Mouse (Mus musculus): ENCODE data around the gene Ankrd36. TPM values are rescaled to one million over a fixed set of nuclear protein-coding genes. Genes with fewer than 3 reads are reported as not detected.
A peak's percentile ranks its signal among the peaks of the same experiment; 100 is the strongest.
"Not testable (repeated sequence)": the region's sequence is repeated elsewhere in the genome, so short reads cannot be mapped to it uniquely, and the experiment has no call there.

The Ankrd36 gene
- total RNA-seq, 2 experiments from 2014 or later = not detected

GRCm38 (mm10) chr11:5543281-5543680 lies 26.2 kb upstream of the Ankrd36 start:
- intact Hi-C loops (cut with DNase I) = loop anchor here (5.0 kb wide), 1 partner anchor 84 kb away; no protein-coding TSS in a partner anchor
- DNase-seq (ENCODE audit: low spot score) = no peak

GRCm38 (mm10) chr11:5544709-5545108 lies 24.8 kb upstream of the Ankrd36 start:
- not testable (repeated sequence) for DNase-seq (ENCODE audit: low spot score)
- intact Hi-C loops (cut with DNase I) = loop anchor here (5.0 kb wide), 1 partner anchor 83 kb away; no protein-coding TSS in a partner anchor

GRCm38 (mm10) chr11:5545457-5545856 lies 24.0 kb upstream of the Ankrd36 start:
- intact Hi-C loops (cut with DNase I) = no loop called here
- no peak for DNase-seq (ENCODE audit: low spot score)

GRCm38 (mm10) chr11:5546693-5547092 lies 22.8 kb upstream of the Ankrd36 start:
- intact Hi-C loops (cut with DNase I) = no loop called here

GRCm38 (mm10) chr11:5551430-5551829 lies 18.1 kb upstream of the Ankrd36 start:
- no peak for DNase-seq (ENCODE audit: low spot score)
- intact Hi-C loops (cut with DNase I) = no loop called here

More at GRCm38 (mm10) chr11:5546693-5547092, 22.8 kb upstream of the Ankrd36 start:
- no peak for DNase-seq (ENCODE audit: low spot score)

- DNase-seq (ENCODE audit: low spot score) = no peak
- intact Hi-C loops (cut with DNase I) = no loop called here
These were observed 17.6 kb upstream of the Ankrd36 start for GRCm38 (mm10) chr11:5551931-5552330.

- intact Hi-C loops (cut with DNase I) = no loop called here
These were observed 9.2 kb upstream of the Ankrd36 start for GRCm38 (mm10) chr11:5560273-5560672.

GRCm38 (mm10) chr11:5562625-5563268 lies 6.7 kb upstream of the Ankrd36 start:
- intact Hi-C loops (cut with DNase I) = no loop called here
- DNase-seq (ENCODE audit: low spot score) = no peak

More at GRCm38 (mm10) chr11:5560273-5560672, 9.2 kb upstream of the Ankrd36 start:
- DNase-seq (ENCODE audit: low spot score) = no peak

- no peak for DNase-seq (ENCODE audit: low spot score)
- intact Hi-C loops (cut with DNase I) = no loop called here
These were observed 5.6 kb upstream of the Ankrd36 start for GRCm38 (mm10) chr11:5563898-5564297.

GRCm38 (mm10) chr11:5565596-5565995 lies 3.9 kb upstream of the Ankrd36 start:
- DNase-seq (ENCODE audit: low spot score) = no peak
- intact Hi-C loops (cut with DNase I) = no loop called here

GRCm38 (mm10) chr11:5566506-5566905 lies 3.0 kb upstream of the Ankrd36 start:
- intact Hi-C loops (cut with DNase I) = no loop called here
- no peak for DNase-seq (ENCODE audit: low spot score)

- no peak for DNase-seq (ENCODE audit: low spot score)
- intact Hi-C loops (cut with DNase I) = no loop called here
These were observed 1.8 kb upstream of the Ankrd36 start for GRCm38 (mm10) chr11:5567654-5568053.

GRCm38 (mm10) chr11:5568082-5568481 lies 1.4 kb upstream of the Ankrd36 start:
- no peak for DNase-seq (ENCODE audit: low spot score)
- intact Hi-C loops (cut with DNase I) = no loop called here

- DNase-seq (ENCODE audit: low spot score) = no peak
- intact Hi-C loops (cut with DNase I) = no loop called here
These were observed 2.4 kb downstream of the Ankrd36 start for GRCm38 (mm10) chr11:5571856-5572255.

- intact Hi-C loops (cut with DNase I) = no loop called here
- no peak for DNase-seq (ENCODE audit: low spot score)
These were observed 4.3 kb downstream of the Ankrd36 start for GRCm38 (mm10) chr11:5573821-5574220.

GRCm38 (mm10) chr11:5575046-5575445 lies 5.6 kb downstream of the Ankrd36 start:
- intact Hi-C loops (cut with DNase I) = no loop called here

GRCm38 (mm10) chr11:5592336-5592735 lies 22.9 kb downstream of the Ankrd36 start:
- peak; percentile 5 for DNase-seq (ENCODE audit: low spot score)
- intact Hi-C loops (cut with DNase I) = no loop called here

More at GRCm38 (mm10) chr11:5575046-5575445, 5.6 kb downstream of the Ankrd36 start:
- no peak for DNase-seq (ENCODE audit: low spot score)

GRCm38 (mm10) chr11:5595381-5595791 lies 25.9 kb downstream of the Ankrd36 start:
- no peak for DNase-seq (ENCODE audit: low spot score)
- intact Hi-C loops (cut with DNase I) = no loop called here

- intact Hi-C loops (cut with DNase I) = no loop called here
- no peak for DNase-seq (ENCODE audit: low spot score)
These were observed 26.3 kb downstream of the Ankrd36 start for GRCm38 (mm10) chr11:5595792-5596191.

- intact Hi-C loops (cut with DNase I) = no loop called here
- DNase-seq (ENCODE audit: low spot score) = no peak
These were observed 27.3 kb downstream of the Ankrd36 start for GRCm38 (mm10) chr11:5596756-5597155.

GRCm38 (mm10) chr11:5605421-5605820 lies 35.9 kb downstream of the Ankrd36 start:
- DNase-seq (ENCODE audit: low spot score) = no peak
- intact Hi-C loops (cut with DNase I) = loop anchor here (10.0 kb wide), 1 partner anchor 1689 kb away; no protein-coding TSS in a partner anchor

GRCm38 (mm10) chr11:5611918-5612317 lies 42.4 kb downstream of the Ankrd36 start:
- intact Hi-C loops (cut with DNase I); DNase-seq (ENCODE audit: low spot score): not testable (repeated sequence)

Data from heart, postnatal 25 days (tissue).